Mouse (Mus musculus) midbrain, embryonic 14.5 days (tissue): ENCODE results near the gene Ins2. TPM values are rescaled to one million over a fixed set of nuclear protein-coding genes. Genes with fewer than 3 reads are reported as not detected.
A peak's percentile ranks its signal among the peaks of the same experiment; 100 is the strongest.

Experiments
- ATAC-seq: fragments of 200-750 bp; cut with Nextera tagmentation; 2 replicates; pipeline ENCODE4 v1.8.0; 2017; ENCODE audit warnings: moderate number of reproducible peaks, moderate library complexity; ENCODE audit not compliant: low FRiP score, low TSS enrichment
- DNase-seq: peaks from one replicate; pipeline ENCODE4 v3.0.0-alpha.2; 2015
- H3K27ac ChIP-seq: fragments of 300-500 bp; sonication (generic); replicated peaks from 2 replicates; pipeline ENCODE4 v1.5.1; 2014; ENCODE audit warnings: mild to moderate bottlenecking, low read depth, low read length, moderate library complexity
- H3K27me3 ChIP-seq: fragments of 300-500 bp; sonication (generic); 2 replicates; pipeline ENCODE4 v1.6.1; 2014; ENCODE audit warnings: low read length, control low read depth, mixed read lengths; ENCODE audit not compliant: control insufficient read depth, insufficient read depth
- H3K36me3 ChIP-seq: fragments of 300-500 bp; sonication (generic); 2 replicates; pipeline ENCODE4 v1.6.1; 2014; ENCODE audit warnings: low read length, control low read depth; ENCODE audit not compliant: control insufficient read depth, insufficient read depth
- H3K4me1 ChIP-seq: fragments of 300-500 bp; sonication (generic); 2 replicates; pipeline ENCODE4 v1.6.1; 2014; ENCODE audit warnings: mild to moderate bottlenecking, antibody characterized with exemption, low read length, control low read depth; ENCODE audit not compliant: control insufficient read depth, insufficient read depth
- H3K4me2 ChIP-seq: fragments of 300-500 bp; sonication (generic); 2 replicates; pipeline ENCODE4 v1.6.1; 2014; ENCODE audit warnings: mild to moderate bottlenecking, low read length, moderate library complexity
- H3K4me3 ChIP-seq: fragments of 300-500 bp; sonication (generic); replicated peaks from 2 replicates; pipeline ENCODE4 v1.5.1; 2014; ENCODE audit warnings: low read depth, low read length
- H3K9ac ChIP-seq: fragments of 300-500 bp; sonication (generic); replicated peaks from 2 replicates; pipeline ENCODE4 v1.6.1; 2014; ENCODE audit warnings: mild to moderate bottlenecking, low read length, moderate library complexity
- H3K9me3 ChIP-seq: fragments of 300-500 bp; sonication (generic); 2 replicates; pipeline ENCODE4 v1.6.1; 2016; ENCODE audit warnings: low read length, control low read depth, mixed read lengths; ENCODE audit not compliant: control insufficient read depth
- WGBS: fragments of 180-500 bp; shearing (Covaris S2); extraction: QIAGEN DNeasy Blood & Tissue Kit; methylation state at CpG from one replicate; pipeline ENCODE4 v1.1.7; 2014; 5-methylcytosine and 5-hydroxymethylcytosine counted together
- polyA plus RNA-seq: library from polyadenylated mRNA; unstranded; fragments of >200 nt; fragmentation: Nextera tagmentation; extraction: Ambion mirVana; gene quantifications from 2 replicates; pipeline ENCODE4 v1.2.1, GENCODE M21; 2014

Gene Ins2
- not detected in 2 replicates for polyA plus RNA-seq

DNA sequence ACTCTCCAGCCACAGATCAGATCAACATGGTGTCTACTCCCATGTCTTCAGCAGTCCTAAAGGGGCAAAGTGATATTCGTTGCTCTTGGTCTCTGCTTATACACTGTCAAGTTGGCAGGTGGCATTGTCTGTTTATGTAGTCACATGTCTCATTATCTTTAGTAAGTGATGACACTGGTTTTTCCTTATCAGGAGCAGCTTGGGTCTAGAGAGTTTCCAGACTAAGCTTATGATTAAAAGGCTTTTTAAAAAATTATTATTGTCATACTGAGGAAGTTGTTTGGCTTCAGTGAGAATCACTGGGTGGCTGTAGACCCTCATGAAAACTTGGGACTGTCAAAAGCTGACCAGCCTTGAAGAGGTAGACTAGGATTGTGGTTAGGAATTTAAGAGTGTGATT lies at the start of gene Ins2:
Gene Ins2 (minus strand): TSS at position 101 of the 400 bp plus-strand sequence.
- H3K4me2 ChIP-seq, result no peak within 1 kb of the TSS
- H3K4me1 ChIP-seq, result no peaks in the 10 kb centered on the region
- no peak within 1 kb of the TSS for H3K9ac ChIP-seq
- no peak within 1 kb of the TSS for H3K27ac ChIP-seq
- ATAC-seq (no peak), DNase-seq (no peak)
- no peaks in the 10 kb centered on the region for H3K36me3 ChIP-seq
- WGBS, result 81% methylated on average over 1 of the region's 1 CpGs
- no peaks in the 10 kb centered on the region for H3K9me3 ChIP-seq
- no peaks in the 10 kb centered on the region for H3K27me3 ChIP-seq
- no peak within 1 kb of the TSS for H3K4me3 ChIP-seq

DNA sequence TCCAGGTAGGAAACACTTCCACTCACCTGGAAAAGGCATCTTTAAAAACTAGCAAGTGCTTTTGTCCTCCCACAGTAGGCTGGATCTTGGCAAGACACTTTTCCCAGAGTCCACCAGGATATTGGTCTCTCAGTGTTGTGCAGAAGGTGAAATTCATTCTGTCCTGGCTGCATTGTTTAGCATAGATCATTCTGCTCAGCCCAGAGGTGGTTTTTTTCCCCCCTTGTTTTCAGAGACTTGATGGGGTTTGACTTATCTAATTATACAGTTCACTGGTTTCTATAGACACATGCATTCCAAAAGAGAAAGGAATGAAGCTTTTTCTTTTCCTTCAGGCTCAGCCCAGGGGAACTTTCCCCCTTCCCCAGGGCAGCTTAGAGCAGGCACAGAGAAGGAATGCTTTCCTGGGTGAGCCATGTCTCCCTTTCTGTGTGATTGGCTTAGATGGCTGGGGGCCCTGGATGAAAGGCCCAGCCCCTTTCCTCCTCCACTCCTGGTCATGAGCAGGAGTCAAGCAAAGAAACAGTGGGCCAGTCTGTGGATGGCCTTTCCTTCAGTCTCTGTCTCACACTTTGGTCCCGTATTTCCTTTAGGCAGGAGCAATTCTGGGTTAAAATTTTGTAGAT lies 49.6 kb upstream of the Ins2 start:
- H3K27me3 ChIP-seq, result no peaks in the 10 kb centered on the region
- 22% methylated on average over 1 of the region's 1 CpGs for WGBS
- H3K4me2 ChIP-seq, result no peak overlapping the region
- no peaks in the 10 kb centered on the region for H3K9me3 ChIP-seq
- no peak overlapping the region for H3K4me3 ChIP-seq
- H3K27ac ChIP-seq, result no peak overlapping the region
- H3K4me1 ChIP-seq, result peaks cover 7% of the 10 kb centered on the region; the same call in 1 of the 2 replicates
- DNase-seq (peak; percentile 5), ATAC-seq (no peak)
- no peak overlapping the region for H3K9ac ChIP-seq
- H3K36me3 ChIP-seq, result no peaks in the 10 kb centered on the region

DNA sequence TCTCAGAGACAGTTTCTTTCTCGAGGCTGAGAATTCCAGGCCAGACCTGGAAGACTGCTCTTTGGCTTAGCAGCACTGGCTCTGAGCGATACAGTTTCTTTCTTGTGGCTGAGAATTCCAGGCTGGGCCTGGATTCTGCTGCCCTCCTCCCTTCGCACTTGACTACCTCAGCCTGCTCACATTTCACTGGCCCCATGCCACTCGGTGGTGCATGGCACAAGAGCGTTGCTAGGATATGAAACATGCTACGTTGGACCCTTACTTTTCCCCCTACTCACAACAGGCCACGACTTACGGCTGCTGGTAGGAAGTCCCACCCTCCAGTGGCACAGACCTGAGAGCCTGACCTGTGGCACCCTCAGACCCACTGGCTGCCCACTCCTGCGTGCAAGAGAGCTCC lies 46.5 kb upstream of the Ins2 start:
- Histone ChIP-seq H3K4me2 (no peak overlapping the region), H3K9ac (no peak overlapping the region), H3K27me3 (no peaks in the 10 kb centered on the region), H3K9me3 (no peaks in the 10 kb centered on the region), H3K36me3 (no peaks in the 10 kb centered on the region), H3K4me1 (peaks cover 7% of the 10 kb centered on the region; the same call in 1 of the 2 replicates), H3K27ac (no peak overlapping the region), H3K4me3 (no peak overlapping the region)
- DNase-seq (no peak), ATAC-seq (no peak)
- 43% methylated on average over 9 of the region's 9 CpGs for WGBS

DNA sequence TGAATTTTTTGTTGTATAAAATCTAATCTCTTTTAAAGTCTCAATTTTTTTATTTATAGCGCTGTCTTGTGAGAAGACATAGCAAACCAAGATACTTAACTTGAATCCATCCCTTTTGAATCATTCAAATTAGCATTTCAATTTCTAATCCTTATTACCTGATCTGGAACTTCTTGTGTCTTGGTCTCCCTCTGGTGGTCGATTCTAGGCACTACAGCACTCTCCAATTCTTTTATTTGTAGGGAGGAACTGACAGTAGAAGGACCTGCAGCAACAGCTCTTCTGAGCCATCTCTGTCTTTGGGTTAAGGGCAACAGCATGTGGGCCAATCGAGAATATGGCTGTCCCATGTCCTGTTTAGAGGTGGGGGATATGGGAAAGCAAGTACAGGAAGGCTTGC lies 5.4 kb downstream of the Ins2 start:
- Histone ChIP-seq H3K36me3 (no peaks in the 10 kb centered on the region), H3K27me3 (no peaks in the 10 kb centered on the region), H3K4me3 (no peak overlapping the region), H3K9ac (no peak overlapping the region), H3K4me1 (no peaks in the 10 kb centered on the region), H3K4me2 (no peak overlapping the region), H3K27ac (no peak overlapping the region), H3K9me3 (no peaks in the 10 kb centered on the region)
- ATAC-seq, result no peak
- WGBS, result 13% methylated on average over 3 of the region's 3 CpGs
- peak; percentile 85 for DNase-seq

DNA sequence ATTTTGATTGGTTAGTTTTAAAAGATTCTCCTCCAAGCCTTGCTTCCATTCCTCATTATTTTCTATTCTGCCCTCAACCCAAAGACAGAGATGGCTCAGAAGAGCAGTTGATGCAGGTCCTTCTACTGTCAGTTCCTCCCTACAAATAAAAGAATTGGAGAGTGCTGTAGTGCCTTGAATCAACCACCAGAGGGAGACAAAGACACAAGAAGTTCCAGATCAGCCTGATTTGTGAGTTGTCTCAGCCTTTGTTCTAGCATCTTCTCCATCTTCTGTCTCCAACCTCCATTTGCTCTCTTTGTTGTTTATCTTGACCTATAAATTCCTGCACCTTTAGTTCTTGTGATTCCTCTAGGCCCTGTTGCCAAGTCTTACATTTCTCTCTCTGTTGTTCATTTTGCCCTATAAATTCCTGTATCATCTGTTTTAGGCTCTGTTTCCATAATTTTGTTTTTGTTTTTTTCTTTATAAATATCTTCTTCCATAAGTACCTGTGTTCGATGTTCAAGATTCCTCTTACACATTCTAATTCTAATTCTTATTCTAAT lies 6.2 kb downstream of the Ins2 start:
- Histone ChIP-seq H3K4me2 (no peak overlapping the region), H3K9ac (no peak overlapping the region), H3K4me1 (no peaks in the 10 kb centered on the region), H3K36me3 (no peaks in the 10 kb centered on the region), H3K27ac (no peak overlapping the region), H3K9me3 (no peaks in the 10 kb centered on the region), H3K4me3 (no peak overlapping the region), H3K27me3 (no peaks in the 10 kb centered on the region)
- ATAC-seq, result no peak
- 73% methylated on average over 1 of the region's 1 CpGs for WGBS
- peak; percentile 84 for DNase-seq

DNA sequence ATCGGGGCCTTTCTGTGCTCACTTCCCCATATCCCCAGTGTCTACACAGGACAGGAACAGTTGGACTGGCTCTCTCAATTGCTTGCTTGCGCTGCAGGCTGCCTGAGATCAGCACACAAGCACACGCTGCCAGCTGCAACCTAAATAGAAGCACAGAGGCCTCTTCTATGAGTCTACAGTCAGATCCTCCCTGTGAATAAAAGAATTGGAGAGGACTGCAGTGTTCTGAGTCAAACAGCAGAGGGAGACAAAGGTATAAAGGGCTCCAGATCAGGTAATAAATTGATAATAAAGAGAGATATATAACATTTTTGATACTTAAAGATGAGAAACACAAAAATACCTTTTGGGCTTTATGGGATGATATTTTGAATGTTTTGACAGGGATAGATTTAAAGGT lies 17.2 kb downstream of the Ins2 start:
- H3K9ac ChIP-seq, result no peak overlapping the region
- H3K27me3 ChIP-seq, result no peaks in the 10 kb centered on the region
- no peaks in the 10 kb centered on the region for H3K4me1 ChIP-seq
- H3K27ac ChIP-seq, result no peak overlapping the region
- H3K4me2 ChIP-seq, result no peak overlapping the region
- 52% methylated on average over 3 of the region's 3 CpGs for WGBS
- DNase-seq (peak; percentile 60), ATAC-seq (no peak)
- H3K9me3 ChIP-seq, result no peaks in the 10 kb centered on the region
- H3K4me3 ChIP-seq, result no peak overlapping the region
- no peaks in the 10 kb centered on the region for H3K36me3 ChIP-seq

DNA sequence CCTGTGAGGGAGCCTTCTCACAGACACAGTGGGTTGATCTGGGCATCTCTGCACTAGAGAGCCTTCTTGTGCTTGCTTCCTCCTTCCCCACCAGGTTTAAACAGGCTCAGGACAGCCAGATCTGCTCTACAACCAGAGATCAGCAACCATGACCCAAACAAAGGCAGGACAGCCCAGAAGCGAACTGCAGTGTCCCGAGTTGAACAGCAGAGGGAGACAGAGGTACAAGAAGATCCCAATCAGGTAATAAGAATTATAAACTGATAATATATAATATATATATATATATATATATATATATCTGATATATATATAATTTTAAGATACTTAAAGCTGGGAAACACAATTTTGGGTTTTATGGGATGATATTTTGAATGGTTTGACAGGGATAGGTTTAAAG lies 22.5 kb downstream of the Ins2 start:
- 2% methylated on average over 2 of the region's 2 CpGs for WGBS
- Histone ChIP-seq H3K9ac (no peak overlapping the region), H3K36me3 (no peaks in the 10 kb centered on the region)

DNA sequence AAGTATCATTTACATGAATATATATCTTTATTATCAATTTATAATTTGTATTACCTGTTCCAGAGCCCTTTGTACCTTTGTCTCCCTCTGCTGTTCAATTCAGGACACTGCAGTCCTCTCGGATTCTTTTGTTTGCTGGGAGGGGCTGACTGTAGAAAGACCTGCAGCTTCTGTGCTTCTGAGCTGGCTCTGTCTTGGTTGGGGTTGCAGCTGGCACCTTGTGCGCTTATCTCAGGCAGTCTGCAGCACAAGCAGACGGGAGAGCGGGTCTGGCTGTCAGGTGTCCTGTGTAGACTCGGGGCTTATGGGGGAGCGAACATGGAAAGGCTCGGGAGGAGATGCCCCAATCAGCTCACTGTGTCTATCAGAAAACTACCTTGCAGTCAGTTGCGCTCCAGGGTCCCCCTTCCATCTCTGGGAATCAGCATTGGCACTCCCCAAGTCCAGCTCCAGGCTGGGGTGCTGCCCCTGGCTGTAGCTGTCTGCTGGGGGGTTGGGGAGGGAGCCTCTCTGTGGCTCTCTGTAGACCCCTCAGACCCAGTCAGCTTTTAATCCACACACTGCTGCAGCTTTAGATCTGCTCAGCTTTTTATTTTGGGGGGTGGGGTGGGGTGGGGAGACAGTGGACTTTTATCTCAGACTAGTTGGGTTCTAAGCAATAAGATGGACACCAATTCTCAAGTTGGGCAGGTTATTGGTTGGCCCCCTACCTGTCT lies 28.2 kb downstream of the Ins2 start:
- no peaks in the 10 kb centered on the region for H3K36me3 ChIP-seq
- 12% methylated on average over 8 of the region's 8 CpGs for WGBS
- peak overlapping the region; percentile 70 for H3K27ac ChIP-seq
- no peaks in the 10 kb centered on the region for H3K9me3 ChIP-seq
- peak; percentile 84 for DNase-seq
- H3K4me1 ChIP-seq, result no peaks in the 10 kb centered on the region
- peak overlapping the region; percentile 25 for H3K4me3 ChIP-seq
- ATAC-seq, result no peak
- H3K4me2 ChIP-seq, result peak overlapping the region; percentile 55
- H3K9ac ChIP-seq, result peak overlapping the region; percentile 62
- H3K27me3 ChIP-seq, result no peaks in the 10 kb centered on the region

More for the DNA sequence above, 22.5 kb downstream of the Ins2 start:
- Histone ChIP-seq H3K9me3 (no peaks in the 10 kb centered on the region), H3K4me2 (no peak overlapping the region), H3K27me3 (no peaks in the 10 kb centered on the region), H3K4me3 (no peak overlapping the region), H3K27ac (no peak overlapping the region), H3K4me1 (no peaks in the 10 kb centered on the region)
- ATAC-seq (no peak), DNase-seq (peak; percentile 72)

DNA sequence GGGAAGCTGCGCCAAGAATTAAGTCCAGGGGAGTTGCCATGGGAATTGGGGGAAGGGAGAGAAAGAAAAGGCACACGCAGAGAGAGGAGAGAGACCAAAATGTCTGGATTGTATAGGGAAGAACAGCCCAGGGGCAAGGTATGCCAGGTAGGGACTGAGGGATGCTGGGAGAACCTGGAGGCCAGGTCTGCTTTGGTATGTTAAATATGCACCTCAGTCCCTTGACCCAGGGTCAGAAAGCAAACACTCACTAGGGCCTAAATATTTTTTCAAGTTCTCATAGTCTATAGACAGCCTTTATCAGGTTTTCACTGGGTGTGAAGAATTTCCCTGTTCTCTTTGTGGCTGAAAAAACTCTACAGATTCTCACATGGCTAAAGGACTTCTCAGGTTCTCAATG lies 36.3 kb downstream of the Ins2 start:
- Histone ChIP-seq H3K27ac (no peak overlapping the region), H3K4me3 (no peak overlapping the region), H3K9me3 (no peaks in the 10 kb centered on the region), H3K36me3 (no peaks in the 10 kb centered on the region), H3K4me2 (no peak overlapping the region), H3K4me1 (no peaks in the 10 kb centered on the region), H3K9ac (no peak overlapping the region), H3K27me3 (no peaks in the 10 kb centered on the region)
- DNase-seq (no peak), ATAC-seq (no peak)
- 82% methylated on average over 2 of the region's 2 CpGs for WGBS
